14 mouse cellular contexts compared by ENCODE assay signal in the genomic region with DNA sequence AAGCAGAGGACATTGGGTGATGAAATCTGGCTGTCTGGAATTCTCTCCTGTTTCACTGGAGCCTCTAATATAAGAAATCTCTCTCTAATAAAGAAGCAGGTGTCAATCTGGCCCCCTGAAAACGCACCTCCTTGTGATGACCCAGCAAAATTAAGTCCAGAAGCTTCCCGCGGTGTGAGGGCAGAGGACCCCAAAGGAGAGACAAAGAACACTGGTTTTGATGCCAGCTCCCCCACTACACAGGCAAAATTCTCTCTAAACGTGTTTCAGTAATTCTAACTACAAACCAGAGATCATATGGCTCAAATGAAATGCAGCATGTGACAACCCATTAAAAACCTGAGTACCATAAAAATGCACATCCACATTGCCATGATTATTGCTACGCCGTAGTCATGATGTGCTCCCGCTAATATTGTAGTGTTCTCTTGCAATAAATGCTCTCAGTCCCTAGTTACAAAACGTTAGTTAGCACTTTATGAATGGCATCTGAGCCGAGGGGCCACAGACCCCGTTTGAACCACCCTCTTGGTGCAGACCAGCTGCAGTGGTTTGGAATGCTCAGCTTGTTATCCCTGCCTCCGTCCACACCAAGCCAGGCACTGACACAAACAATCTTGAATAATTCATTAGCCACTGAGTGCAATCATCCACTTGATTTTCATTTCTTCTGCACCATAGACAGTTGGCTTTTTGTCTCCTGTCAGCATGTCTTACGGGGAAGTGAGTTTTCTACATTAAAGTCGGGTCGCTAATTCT.
DNase-seq lines count a peak whose midpoint lies in the region; ATAC-seq lines count a peak whose summit lies in the region.
"Had no signal": no experiment of that assay in that cellular context is flagged by ENCODE, and none has a peak within 500 bp of the region (broad histone marks: within the 10 kb centered on the region; RNA-seq: fewer than 3 reads in every experiment).

No protein-coding gene starts in this region.

- H3K4me3 ChIP-seq in forebrain, embryonic 11.5 days (ENCODE audit: low read depth, low read length), result no peak overlapping the region
- no peak overlapping the region for H3K4me3 ChIP-seq in forebrain, embryonic 10.5 days
- H3K4me3 ChIP-seq: embryonic facial prominence, embryonic 15.5 days; kidney, embryonic 15.5 days; liver, embryonic 13.5 days had no signal

- intact Hi-C loops in left cerebral cortex, postnatal 4 days (cut with DNase I), result no loop called here

- peak; percentile 83 for ATAC-seq in forebrain, embryonic 11.5 days (replicated peaks; ENCODE audit: low FRiP score)
- no peak for ATAC-seq in CD4-positive, CD25-positive, alpha-beta regulatory T cell, adult 4 months

- no peak overlapping the region for H3K4me2 ChIP-seq in forebrain, embryonic 11.5 days (ENCODE audit: low read depth, low read length, severe bottlenecking)
- H3K4me2 ChIP-seq: embryonic facial prominence, embryonic 15.5 days; kidney, embryonic 15.5 days; liver, embryonic 13.5 days had no signal

- no peaks in the 10 kb centered on the region; the same call in 1 of the 2 replicates for H3K4me1 ChIP-seq in forebrain, embryonic 11.5 days (replicated peaks; ENCODE audit: control insufficient read depth, insufficient read depth, low read length)
- peaks cover 12% of the 10 kb centered on the region; the same call in 1 of the 2 replicates for H3K4me1 ChIP-seq in forebrain, embryonic 10.5 days
- H3K4me1 ChIP-seq: embryonic facial prominence, embryonic 15.5 days; kidney, embryonic 15.5 days; liver, embryonic 13.5 days had no signal

- 70% methylated on average over 14 of the region's 14 CpGs for WGBS in forebrain, embryonic 11.5 days
- 80% methylated on average over 14 of the region's 14 CpGs for WGBS in forebrain, embryonic 10.5 days

- no peak for DNase-seq in forebrain, embryonic 11.5 days (ENCODE audit: low spot score)
- no peak for DNase-seq in forebrain, embryonic 10.5 days (ENCODE audit: extremely low spot score, low spot score)
- peak; percentile 44 for DNase-seq in right cerebral cortex, postnatal 10 days (ENCODE audit: low spot score in 2 of 2)
- DNase-seq in right cerebral cortex, postnatal 36 days (ENCODE audit: low spot score in 2 of 2), result no peak
- DNase-seq in left cerebral cortex, postnatal 4 days, result peak; percentile 11
- DNase-seq in ovary, postnatal 14 days (ENCODE audit: low spot score), result no peak
- DNase-seq in kidney, adult 8-10 months, result no peak
- DNase-seq: adrenal gland, postnatal 14 days; heart, postnatal 36 days; liver, embryonic 13.5 days; lung, postnatal 10 days had no signal

- no peaks in the 10 kb centered on the region for H3K9me3 ChIP-seq in forebrain, embryonic 11.5 days (ENCODE audit: control insufficient read depth, low read length)
- no peaks in the 10 kb centered on the region for H3K9me3 ChIP-seq in forebrain, embryonic 10.5 days
- H3K9me3 ChIP-seq: embryonic facial prominence, embryonic 15.5 days; kidney, embryonic 15.5 days; liver, embryonic 13.5 days had no signal

- H3K36me3 ChIP-seq in forebrain, embryonic 11.5 days (ENCODE audit: control insufficient read depth, insufficient read depth, low read length), result no peaks in the 10 kb centered on the region
- H3K36me3 ChIP-seq in forebrain, embryonic 10.5 days (replicated peaks), result no peaks in the 10 kb centered on the region
- H3K36me3 ChIP-seq: embryonic facial prominence, embryonic 15.5 days; kidney, embryonic 15.5 days; liver, embryonic 13.5 days had no signal

- H3K27me3 ChIP-seq in forebrain, embryonic 11.5 days (ENCODE audit: control insufficient read depth, insufficient read depth, low read length), result no peaks in the 10 kb centered on the region
- H3K27me3 ChIP-seq in forebrain, embryonic 10.5 days (ENCODE audit: poor library complexity, severe bottlenecking), result no peaks in the 10 kb centered on the region
- H3K27me3 ChIP-seq: embryonic facial prominence, embryonic 15.5 days; kidney, embryonic 15.5 days; liver, embryonic 13.5 days had no signal

- no peak overlapping the region for H3K9ac ChIP-seq in forebrain, embryonic 11.5 days (ENCODE audit: low read length)
- H3K9ac ChIP-seq: embryonic facial prominence, embryonic 15.5 days; kidney, embryonic 15.5 days; liver, embryonic 13.5 days had no signal

- no peak overlapping the region for H3K27ac ChIP-seq in forebrain, embryonic 11.5 days (ENCODE audit: low read depth, low read length)
- H3K27ac ChIP-seq in forebrain, embryonic 10.5 days, result no peak overlapping the region
- H3K27ac ChIP-seq: embryonic facial prominence, embryonic 15.5 days; kidney, embryonic 15.5 days; liver, embryonic 13.5 days had no signal

Comparison
In these comparisons a context has a peak if more than half of its experiments do, and no peak if none do; other contexts are left out.
1. DNase-seq: peak in right cerebral cortex, postnatal 10 days (2 of 2) and left cerebral cortex, postnatal 4 days (single experiment); none in forebrain, embryonic 11.5 days (single experiment), forebrain, embryonic 10.5 days (single experiment), right cerebral cortex, postnatal 36 days (0 of 2), ovary, postnatal 14 days (single experiment) and kidney, adult 8-10 months (0 of 2).